Mouse (Mus musculus) megakaryocyte, adult 5-6 weeks (primary cell): ENCODE results near the gene Vkorc1. TPM values are rescaled to one million over a fixed set of nuclear protein-coding genes. Genes with fewer than 3 reads are reported as not detected.
A peak's percentile ranks its signal among the peaks of the same experiment; 100 is the strongest.

Source experiments
- ATAC-seq: 2 replicates; pipeline ENCODE4 v1.8.0; 2016; ENCODE audit warnings: mild to moderate bottlenecking, inconsistent platforms; ENCODE audit not compliant: poor library complexity, severe bottlenecking
- total RNA-seq, 2 experiments: library from RNA; stranded (forward) in 1 of 2; stranded (reverse) in 1 of 2; fragments of 153-499, 151-499 nt in 1 of 2; fragments of 221-1000, 200-1000 nt in 1 of 2; gene quantifications; 2 replicates each; pipeline versions ENCODE4 v1.2.3 to v1.2.4; 2015 to 2017

Vkorc1 gene
- total RNA-seq, 2 experiments from 2014 or later: 5.5 to 59.6 TPM

DNA sequence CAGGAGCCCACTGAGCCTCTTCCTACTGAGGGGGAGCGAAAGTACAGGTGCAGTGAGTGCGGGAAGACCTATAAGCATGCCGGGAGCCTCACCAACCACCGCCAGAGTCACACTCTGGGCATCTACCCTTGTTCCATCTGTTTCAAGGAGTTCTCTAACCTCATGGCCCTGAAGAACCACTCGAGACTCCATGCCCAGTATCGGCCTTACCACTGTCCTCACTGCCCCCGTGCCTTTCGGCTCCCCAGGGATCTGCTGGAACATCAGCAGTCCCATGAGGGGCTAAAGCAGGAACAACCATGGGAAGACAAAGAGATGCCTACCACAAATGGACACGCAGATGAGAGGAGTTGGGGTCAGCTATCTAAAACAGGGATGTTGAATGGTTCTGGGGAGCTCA, 16.1 kb downstream of the Vkorc1 start:
- no peak for ATAC-seq

- peak; percentile 70 for ATAC-seq
Measured at GRCm38 (mm10) chr7:127876467-127877348, 18.7 kb downstream of the Vkorc1 start, which contains the start of gene Zfp668. Zfp668 (minus strand) TSS chr7:127876828.

- ATAC-seq: peak; percentile 56
Measured at GRCm38 (mm10) chr7:127876041-127876466, 19.4 kb downstream of the Vkorc1 start, which contains the start of gene Zfp646. Zfp646 (plus strand) TSS chr7:127876221.

DNA sequence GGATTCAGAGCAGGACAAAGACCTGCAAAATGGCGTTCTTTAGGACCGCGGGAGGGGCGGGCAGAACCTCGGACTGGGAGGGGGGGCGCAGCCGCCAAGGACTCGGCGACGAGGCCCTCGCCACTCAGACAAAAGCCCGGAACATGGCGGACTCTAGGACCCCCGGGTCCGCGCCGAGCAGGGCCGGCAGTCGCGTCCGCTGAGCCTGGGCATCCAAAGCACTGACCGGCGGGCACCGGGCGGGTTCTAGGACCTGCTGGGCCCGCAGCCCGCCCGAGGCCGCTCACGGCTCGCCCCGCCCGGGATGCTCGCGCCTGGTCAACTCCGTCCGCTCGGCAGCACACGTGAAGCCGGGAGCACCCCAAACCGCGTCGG, 19.8 kb downstream of the Vkorc1 start:
- ATAC-seq: peak; percentile 75

DNA sequence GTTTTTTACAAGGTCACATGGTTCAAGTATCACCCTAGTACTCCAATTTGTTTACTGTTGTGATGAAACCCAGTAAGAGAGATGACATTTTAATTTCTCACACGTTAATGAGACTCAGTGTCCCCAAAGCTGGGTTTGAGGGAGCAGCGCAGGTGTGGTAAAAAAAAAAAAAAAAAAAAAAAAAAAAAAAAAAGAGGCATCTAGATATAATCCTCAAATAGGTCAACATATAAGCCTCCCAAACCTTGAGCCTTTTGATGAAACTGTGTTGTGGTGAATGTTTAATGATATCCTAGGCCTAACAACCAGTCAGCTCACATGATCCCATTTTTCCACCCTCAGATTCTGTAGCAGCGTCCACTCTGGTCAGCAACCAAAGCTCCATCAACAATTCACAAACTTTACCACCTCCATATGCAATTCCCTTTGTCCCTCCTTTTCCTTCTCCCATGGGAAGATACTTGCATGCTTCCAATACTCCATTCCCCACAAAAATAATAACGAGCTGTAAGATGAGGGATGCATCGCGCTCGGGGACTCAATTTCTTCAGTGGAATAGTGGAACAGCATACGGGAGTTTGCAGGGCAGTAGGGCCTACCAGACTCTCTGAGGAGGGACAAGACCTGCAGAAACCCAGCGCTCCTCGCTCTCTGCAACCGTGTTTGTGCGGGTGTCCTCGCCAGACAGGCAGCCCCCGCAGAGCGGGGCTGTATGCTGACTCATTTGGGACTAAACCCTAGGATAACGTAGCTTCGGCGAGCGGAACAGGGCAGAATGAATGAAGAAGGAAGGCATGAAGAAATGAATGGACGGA, 20.4 kb downstream of the Vkorc1 start:
- ATAC-seq: no peak

DNA sequence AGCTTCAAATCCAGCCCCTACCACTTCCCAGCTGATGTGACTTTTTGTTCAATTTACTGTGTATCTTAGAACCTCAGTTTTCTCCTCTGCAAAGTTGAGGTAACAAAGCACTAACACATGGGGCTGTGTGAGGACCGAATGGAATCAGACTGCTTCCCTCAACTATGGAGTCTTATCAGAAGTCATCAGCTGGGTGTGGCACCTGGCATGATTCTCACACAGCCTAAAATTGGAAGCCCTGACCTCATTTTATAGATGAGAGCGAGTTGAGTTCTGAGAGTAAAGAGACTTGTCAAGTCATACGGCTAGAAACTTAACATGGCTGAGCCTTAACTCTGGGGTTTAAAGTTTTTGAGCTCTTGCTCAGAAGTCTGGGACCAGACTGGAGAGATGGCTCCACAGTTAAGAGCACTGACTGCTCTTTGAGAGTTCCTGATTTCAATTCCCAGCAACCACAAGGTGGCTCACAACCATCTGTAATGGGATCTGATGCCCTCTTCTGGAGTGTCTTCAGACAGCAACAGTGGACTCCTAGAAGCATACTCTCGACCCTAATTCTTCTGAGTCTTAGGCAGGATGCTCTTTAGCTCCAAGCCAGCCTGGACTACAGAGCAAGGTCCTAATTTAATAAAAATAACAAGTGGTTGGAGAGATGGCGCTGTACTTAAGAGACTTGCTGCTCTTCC, 25.1 kb downstream of the Vkorc1 start:
- ATAC-seq: no peak

DNA sequence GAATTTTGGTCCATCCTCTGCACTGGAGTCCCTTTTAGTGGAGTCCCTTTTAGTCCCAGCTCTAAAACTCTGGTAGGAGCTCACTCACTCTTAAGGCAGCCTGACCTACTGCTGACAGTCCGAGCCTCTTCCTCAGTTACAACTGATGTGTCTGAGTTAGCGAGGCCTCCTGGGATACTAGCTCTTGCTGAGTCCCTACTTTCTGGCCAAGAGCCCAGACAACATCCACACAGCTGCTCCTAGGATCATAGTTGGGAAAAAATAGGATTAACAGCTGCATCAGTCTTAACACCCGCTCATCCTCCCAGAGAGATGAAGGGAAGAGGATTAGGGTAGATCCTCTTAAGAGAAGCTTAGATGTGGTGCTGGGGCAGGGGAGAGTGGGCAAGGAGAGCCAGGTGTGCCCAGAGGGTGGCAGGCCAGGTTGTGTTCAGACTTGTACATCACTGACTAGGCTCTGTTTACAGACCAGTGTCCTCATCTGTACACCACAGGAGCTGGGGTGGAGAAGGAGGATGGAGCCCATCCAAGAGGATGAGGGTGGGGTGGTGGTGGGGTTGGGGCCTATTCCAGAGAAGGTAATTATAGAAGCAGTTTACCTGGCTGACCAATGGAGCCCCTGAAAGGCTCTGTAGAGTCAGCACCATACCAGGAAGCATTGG, 26.1 kb downstream of the Vkorc1 start:
- ATAC-seq: no peak

DNA sequence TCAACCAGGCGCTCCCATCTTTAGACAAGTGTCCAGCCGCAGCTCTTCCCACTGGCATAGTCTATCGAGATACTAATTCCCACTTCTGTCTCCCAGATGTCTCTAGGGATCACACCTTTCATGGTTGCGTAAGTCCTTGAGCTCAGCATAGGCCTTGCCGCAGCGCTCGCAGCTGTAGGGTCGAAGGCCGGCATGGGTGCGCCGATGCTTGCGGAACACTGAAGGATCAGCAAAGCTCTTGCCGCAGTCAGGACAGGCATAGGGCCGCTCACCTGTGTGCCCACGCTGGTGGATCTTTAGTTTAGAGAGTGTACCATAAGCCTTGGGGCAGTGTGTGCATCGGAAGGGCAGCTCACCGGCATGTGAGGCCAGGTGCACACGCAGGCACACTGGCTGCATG, 27.8 kb downstream of the Vkorc1 start:
- no peak for ATAC-seq

- no peak for ATAC-seq
Measured at GRCm38 (mm10) chr7:127866434-127866833, 29.0 kb downstream of the Vkorc1 start.

GRCm38 (mm10) chr7:127858258-127858657, 37.2 kb downstream of the Vkorc1 start:
- ATAC-seq: no peak

- ATAC-seq: no peak
Measured at GRCm38 (mm10) chr7:127850906-127851305, 44.5 kb downstream of the Vkorc1 start.

GRCm38 (mm10) chr7:127849973-127850875, 45.2 kb downstream of the Vkorc1 start:
- ATAC-seq: peak; percentile 73

Other genes starting within 250 kb of the Vkorc1 start
- 30.2 and 37.4 TPM in 2 replicates for gene Bcl7c, start 186.7 kb downstream of the Vkorc1 start, total RNA-seq (2015)
- gene Bcl7c, start 186.7 kb downstream of the Vkorc1 start, total RNA-seq (2017): 8.6 and 16.6 TPM in 2 replicates
- 0.16 TPM in 1 of 2 replicates, not detected in the other for gene Ctf1, start 182.9 kb downstream of the Vkorc1 start, total RNA-seq (2015)
- gene Ctf1, start 182.9 kb downstream of the Vkorc1 start, total RNA-seq (2017): 0.29 TPM in 1 of 2 replicates, not detected in the other
- not detected in 2 replicates for gene Ctf2, start 163.5 kb downstream of the Vkorc1 start, total RNA-seq (2015)
- gene Ctf2, start 163.5 kb downstream of the Vkorc1 start, total RNA-seq (2017): not detected in 2 replicates
- 2.1 TPM in 2 replicates for gene Fbxl19, start 151.1 kb downstream of the Vkorc1 start, total RNA-seq (2015)
- 5.8 and 6.2 TPM in 2 replicates for gene Fbxl19, start 151.1 kb downstream of the Vkorc1 start, total RNA-seq (2017)
- gene Orai3, start 125.8 kb downstream of the Vkorc1 start, total RNA-seq (2015): 30.9 and 33.7 TPM in 2 replicates
- 29.5 and 32.7 TPM in 2 replicates for gene Orai3, start 125.8 kb downstream of the Vkorc1 start, total RNA-seq (2017)
- gene Setd1a, start 118.9 kb downstream of the Vkorc1 start, total RNA-seq (2015): 35.2 and 43.3 TPM in 2 replicates
- 7.7 and 9.8 TPM in 2 replicates for gene Setd1a, start 118.9 kb downstream of the Vkorc1 start, total RNA-seq (2017)
- gene Gm49388, start 110.0 kb downstream of the Vkorc1 start, total RNA-seq (2015): not detected in 2 replicates
- not detected in 2 replicates for gene Gm49388, start 110.0 kb downstream of the Vkorc1 start, total RNA-seq (2017)
- 27.0 and 30.9 TPM in 2 replicates for gene Hsd3b7, start 95.0 kb downstream of the Vkorc1 start, total RNA-seq (2015)
- gene Hsd3b7, start 95.0 kb downstream of the Vkorc1 start, total RNA-seq (2017): 28.5 and 28.7 TPM in 2 replicates
- 59.2 and 68.7 TPM in 2 replicates for gene Stx4a, start 71.3 kb downstream of the Vkorc1 start, total RNA-seq (2015)
- gene Stx4a, start 71.3 kb downstream of the Vkorc1 start, total RNA-seq (2017): 37.7 and 45.0 TPM in 2 replicates
- gene Stx1b, start 71.1 kb downstream of the Vkorc1 start, total RNA-seq (2015): 0.04 TPM in 1 of 2 replicates, not detected in the other
- gene Stx1b, start 71.1 kb downstream of the Vkorc1 start, total RNA-seq (2017): not detected in 2 replicates
- 16.4 and 22.5 TPM in 2 replicates for gene Zfp646, start 19.4 kb downstream of the Vkorc1 start, total RNA-seq (2015)
- 32.2 and 36.8 TPM in 2 replicates for gene Zfp646, start 19.4 kb downstream of the Vkorc1 start, total RNA-seq (2017)
- gene Zfp668, start 18.8 kb downstream of the Vkorc1 start, total RNA-seq (2015): 2.9 and 5.7 TPM in 2 replicates
- 1.9 and 3.1 TPM in 2 replicates for gene Zfp668, start 18.8 kb downstream of the Vkorc1 start, total RNA-seq (2017)
- gene Prss53, start 4.6 kb downstream of the Vkorc1 start, total RNA-seq (2015): 0.48 TPM in 1 of 2 replicates, not detected in the other
- gene Prss53, start 4.6 kb downstream of the Vkorc1 start, total RNA-seq (2017): not detected in 2 replicates
- not detected in 2 replicates for gene Gm21974, start 163 bp downstream of the Vkorc1 start, total RNA-seq (2015)
- not detected in 2 replicates for gene Gm21974, start 163 bp downstream of the Vkorc1 start, total RNA-seq (2017)
- 45.1 and 47.9 TPM in 2 replicates for gene Bckdk, start 8.5 kb upstream of the Vkorc1 start, total RNA-seq (2015)
- gene Bckdk, start 8.5 kb upstream of the Vkorc1 start, total RNA-seq (2017): 31.2 and 35.5 TPM in 2 replicates
- 20.1 and 24.6 TPM in 2 replicates for gene Kat8, start 16.9 kb upstream of the Vkorc1 start, total RNA-seq (2015)
- 22.7 and 23.6 TPM in 2 replicates for gene Kat8, start 16.9 kb upstream of the Vkorc1 start, total RNA-seq (2017)
- gene Prss8, start 34.5 kb upstream of the Vkorc1 start, total RNA-seq (2015): not detected in 2 replicates
- gene Prss8, start 34.5 kb upstream of the Vkorc1 start, total RNA-seq (2017): not detected in 2 replicates
- 0.78 and 1.1 TPM in 2 replicates for gene Prss36, start 51.1 kb upstream of the Vkorc1 start, total RNA-seq (2015)
- 1.7 TPM in 1 of 2 replicates, not detected in the other for gene Prss36, start 51.1 kb upstream of the Vkorc1 start, total RNA-seq (2017)
- gene Fus, start 71.8 kb upstream of the Vkorc1 start, total RNA-seq (2015): 106 and 143 TPM in 2 replicates
- 31.4 and 61.8 TPM in 2 replicates for gene Fus, start 71.8 kb upstream of the Vkorc1 start, total RNA-seq (2017)
- 251 and 323 TPM in 2 replicates for gene Pycard, start 98.2 kb upstream of the Vkorc1 start, total RNA-seq (2015)
- 48.0 and 56.5 TPM in 2 replicates for gene Pycard, start 98.2 kb upstream of the Vkorc1 start, total RNA-seq (2017)
- not detected in 2 replicates for gene Trim72, start 108.3 kb upstream of the Vkorc1 start, total RNA-seq (2015)
- gene Trim72, start 108.3 kb upstream of the Vkorc1 start, total RNA-seq (2017): not detected in 2 replicates
- 209 and 227 TPM in 2 replicates for gene Itgam, start 167.0 kb upstream of the Vkorc1 start, total RNA-seq (2015)
- 286 and 332 TPM in 2 replicates for gene Itgam, start 167.0 kb upstream of the Vkorc1 start, total RNA-seq (2017)
- gene Gm49368, start 167.1 kb upstream of the Vkorc1 start, total RNA-seq (2015): 9.8 and 11.2 TPM in 2 replicates
- 0.81 and 2.3 TPM in 2 replicates for gene Gm49368, start 167.1 kb upstream of the Vkorc1 start, total RNA-seq (2017)
- 5.1 and 6.3 TPM in 2 replicates for gene Itgax, start 233.9 kb upstream of the Vkorc1 start, total RNA-seq (2015)
- gene Itgax, start 233.9 kb upstream of the Vkorc1 start, total RNA-seq (2017): 9.8 and 9.9 TPM in 2 replicates